Mouse (Mus musculus) natural killer cell, adult 2 months (primary cell): ENCODE measurements around the gene Gpr61.

Experiments used
- DNase-seq, 2 experiments: peaks; one replicate each; pipeline ENCODE4 v3.0.0; 2022; ENCODE audit warnings: low spot score in 2 of 2

Gpr61 gene

GRCm38 (mm10) chr3:108154656-108155055, at the start of gene Gpr61:
TSS of gene Gpr61 (minus strand) at chr3:108154882.
- no peak for DNase-seq

GRCm38 (mm10) chr3:108204470-108204869, 49.8 kb upstream of the Gpr61 start:
- no peak for DNase-seq

GRCm38 (mm10) chr3:108203621-108204325, 49.1 kb upstream of the Gpr61 start:
- peak; percentile 78 to 84 for DNase-seq

GRCm38 (mm10) chr3:108203212-108203611, 48.5 kb upstream of the Gpr61 start:
- no peak for DNase-seq

GRCm38 (mm10) chr3:108202506-108202905, 47.8 kb upstream of the Gpr61 start:
- DNase-seq: no peak

- DNase-seq: peak; percentile 94 to 95
Measured at GRCm38 (mm10) chr3:108200329-108201323, 45.9 kb upstream of the Gpr61 start, which contains the start of gene Cyb561d1. TSS of gene Cyb561d1 (minus strand) at chr3:108201212.

GRCm38 (mm10) chr3:108199231-108199630, 44.5 kb upstream of the Gpr61 start:
- no peak for DNase-seq

GRCm38 (mm10) chr3:108197066-108197497, 42.4 kb upstream of the Gpr61 start:
- DNase-seq: no peak

GRCm38 (mm10) chr3:108195941-108196590, 41.4 kb upstream of the Gpr61 start:
- no peak for DNase-seq

- DNase-seq: peak; percentile 48 to 72
Measured at GRCm38 (mm10) chr3:108195287-108195686, 40.6 kb upstream of the Gpr61 start.

- peak in 1 of 2 experiments; percentile 47 for DNase-seq
Measured at GRCm38 (mm10) chr3:108193686-108194085, 39.0 kb upstream of the Gpr61 start.

- DNase-seq: no peak
Measured at GRCm38 (mm10) chr3:108189897-108190296, 35.2 kb upstream of the Gpr61 start.

- no peak for DNase-seq
Measured at GRCm38 (mm10) chr3:108188716-108189490, 34.2 kb upstream of the Gpr61 start.

GRCm38 (mm10) chr3:108187111-108187795, 32.6 kb upstream of the Gpr61 start:
- no peak for DNase-seq

GRCm38 (mm10) chr3:108186098-108187047, 31.7 kb upstream of the Gpr61 start, which contains the start of gene Amigo1:
TSS of gene Amigo1 (plus strand) at chr3:108186335.
- DNase-seq: peak in 1 of 2 experiments; percentile 19

- no peak for DNase-seq
Measured at GRCm38 (mm10) chr3:108185460-108186097, 30.9 kb upstream of the Gpr61 start.

- DNase-seq: no peak
Measured at GRCm38 (mm10) chr3:108184742-108185141, 30.1 kb upstream of the Gpr61 start.

GRCm38 (mm10) chr3:108180514-108180913, 25.8 kb upstream of the Gpr61 start:
- DNase-seq: no peak
